Mouse (Mus musculus): ENCODE measurements around the gene Yif1a.

DNA sequence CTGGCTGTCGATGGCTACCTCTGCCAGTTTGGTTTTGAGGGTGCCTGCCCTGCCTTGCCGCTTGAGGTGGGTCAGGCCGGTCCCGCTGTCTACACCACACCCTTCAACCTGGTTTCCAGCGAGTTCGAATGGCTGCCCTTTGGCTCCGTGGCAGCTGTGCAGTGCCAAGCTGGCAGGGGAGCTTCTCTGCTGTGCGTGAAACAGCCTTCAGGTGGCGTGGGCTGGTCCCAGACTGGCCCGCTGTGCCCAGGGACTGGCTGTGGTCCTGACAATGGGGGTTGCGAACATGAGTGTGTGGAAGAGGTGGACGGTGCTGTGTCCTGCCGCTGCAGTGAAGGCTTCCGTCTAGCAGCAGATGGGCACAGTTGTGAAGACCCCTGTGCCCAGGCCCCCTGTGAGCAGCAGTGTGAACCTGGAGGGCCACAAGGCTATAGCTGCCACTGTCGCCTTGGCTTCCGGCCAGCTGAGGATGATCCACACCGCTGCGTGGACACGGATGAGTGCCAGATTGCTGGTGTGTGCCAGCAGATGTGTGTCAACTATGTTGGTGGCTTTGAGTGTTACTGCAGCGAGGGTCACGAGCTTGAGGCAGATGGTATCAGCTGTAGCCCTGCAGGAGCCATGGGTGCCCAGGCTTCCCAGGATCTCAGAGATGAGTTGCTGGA is 19.6 kb upstream of the Yif1a start:
- TF ChIP-seq CTCF (IDR thresholded peaks at IDR 0.05; ENCODE audit: control insufficient read depth, insufficient read depth, insufficient read length): no peak
- TF ChIP-seq MAX (IDR thresholded peaks at IDR 0.05): no peak

Data from C2C12 (cell line).